Mouse (Mus musculus): Measurements from ENCODE around the gene Slc29a2.

DNA sequence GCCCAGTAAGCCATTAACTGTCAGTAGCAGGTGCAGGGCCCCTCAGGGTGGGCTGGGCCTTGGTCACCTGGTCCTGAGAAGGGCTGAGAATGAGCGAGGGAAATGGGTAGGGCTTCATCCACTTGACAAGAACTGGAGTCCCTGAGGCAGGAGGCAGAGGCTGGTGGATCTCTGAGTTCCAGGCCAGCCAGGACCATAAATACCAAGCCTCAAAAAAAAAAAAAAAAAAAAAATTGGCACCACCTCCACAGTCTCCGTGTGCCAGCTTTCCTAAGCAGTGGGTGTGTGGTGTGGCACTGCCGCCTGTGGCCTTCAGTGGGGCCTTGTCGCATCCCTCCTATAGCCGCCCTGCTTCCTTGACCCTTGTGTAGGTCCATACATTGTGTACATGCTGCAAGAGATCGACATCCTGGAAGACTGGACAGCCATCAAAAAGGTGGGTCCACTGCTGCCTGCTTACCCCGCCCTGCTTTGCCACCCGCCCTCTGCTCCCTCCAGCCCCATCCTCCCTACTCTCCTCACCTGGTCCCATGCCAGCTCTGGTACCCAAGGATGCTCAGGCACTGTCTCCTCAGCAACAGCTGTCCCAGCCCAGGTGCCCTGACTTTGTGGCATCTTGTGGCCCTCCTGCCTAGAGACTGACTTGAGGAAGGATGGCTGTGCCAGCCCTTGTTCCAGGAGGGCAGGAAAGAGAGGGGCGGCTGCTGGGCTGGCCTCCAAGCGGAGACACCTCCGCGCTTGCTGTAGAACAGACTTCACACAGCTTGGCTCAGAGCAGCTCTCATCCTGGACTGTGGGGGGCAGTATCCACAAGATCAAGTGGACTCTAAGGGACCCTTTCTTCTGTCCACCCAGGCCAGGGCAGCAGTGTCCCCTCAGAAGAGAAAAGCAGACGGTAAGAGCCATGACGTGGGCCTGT is 24.7 kb downstream of the Slc29a2 start:
- TF ChIP-seq GATA1 (IDR thresholded peaks at IDR 0.05; ENCODE audit: borderline replicate concordance, low read length) (no peak), FLI1 (IDR thresholded peaks at IDR 0.05; ENCODE audit: low read length) (no peak)
